Mouse (Mus musculus) cortical plate, adult 2 months (tissue): Measurements from ENCODE around the gene Gfi1b.

ENCODE experiments used
- CTCF ChIP-seq: fragments of 200-500 bp; IDR thresholded peaks from 2 replicates; pipeline ENCODE4 v1.5.1; 2011; ENCODE audit warnings: mild to moderate bottlenecking, control low read depth, low read length; ENCODE audit not compliant: insufficient read depth; ENCODE audit errors: extremely low read depth
- POLR2A ChIP-seq: fragments of 200-500 bp; IDR thresholded peaks from 2 replicates; pipeline ENCODE4 v1.6.1; 2011; ENCODE audit warnings: mild to moderate bottlenecking, low read length, control low read depth; ENCODE audit not compliant: insufficient read depth; ENCODE audit errors: extremely low read depth

- TF ChIP-seq CTCF (no peak), POLR2A (no peak)
Observed at GRCm38 (mm10) chr2:28618777-28619336, 2.9 kb downstream of the Gfi1b start.
